15 mouse cellular contexts compared by ENCODE assay signal in genomic region chr2:152694708-152695107, GRCm38 (mm10). TPM values are rescaled to one million over a fixed set of nuclear protein-coding genes. Genes with fewer than 3 reads are reported as not detected.
A peak's percentile ranks its signal among the peaks of the same experiment; 100 is the strongest.
DNase-seq lines count a peak whose midpoint lies in the region; ATAC-seq and TF ChIP-seq lines count a peak whose summit lies in the region.
"Had no signal": no experiment of that assay in that cellular context is flagged by ENCODE, and none has a peak within 500 bp of the region (broad histone marks: within the 10 kb centered on the region; RNA-seq: fewer than 3 reads in every experiment).

No protein-coding gene starts in this region.

- no peak overlapping the region for H3K4me3 ChIP-seq in lung, embryonic 14.5 days (ENCODE audit: low read depth, low read length)
- H3K4me3 ChIP-seq: embryonic facial prominence, embryonic 13.5 days had no signal

- no peak for TF ChIP-seq CTCF in lung, embryonic 14.5 days (IDR thresholded peaks at IDR 0.05; ENCODE audit: low read depth)

- H3K9me3 ChIP-seq in lung, embryonic 14.5 days (ENCODE audit: low read depth, low read length): no peaks in the 10 kb centered on the region
- H3K9me3 ChIP-seq: embryonic facial prominence, embryonic 13.5 days had no signal

- H3K4me2 ChIP-seq in lung, embryonic 14.5 days: no peak overlapping the region
- H3K4me2 ChIP-seq: embryonic facial prominence, embryonic 13.5 days had no signal

- intact Hi-C loops in left cerebral cortex, postnatal 14 days (cut with DNase I): loop anchor here (5.0 kb wide), 1 partner anchor 48 kb away; no protein-coding TSS in a partner anchor

- H3K9ac ChIP-seq in lung, embryonic 14.5 days: no peak overlapping the region
- H3K9ac ChIP-seq: forebrain, postnatal 0 days; liver, embryonic 14.5 days had no signal

- 33% methylated on average over 7 of the region's 7 CpGs for WGBS in lung, embryonic 14.5 days

- peaks cover 68% of the 10 kb centered on the region for H3K36me3 ChIP-seq in lung, embryonic 14.5 days (ENCODE audit: insufficient read depth)

- peak; percentile 96 for DNase-seq in heart, adult 11 months
- DNase-seq in heart, postnatal 4 days: no peak
- DNase-seq in ovary, adult 18-20 months (ENCODE audit: low spot score): peak; percentile 94
- no peak for DNase-seq in ovary, postnatal 10 days (ENCODE audit: low spot score)
- DNase-seq in lung, embryonic 14.5 days: peak; percentile 94
- DNase-seq in testis, postnatal 14 days (ENCODE audit: low spot score): peak; percentile 84
- no peak for DNase-seq in left cerebral cortex, postnatal 14 days (ENCODE audit: low spot score in 2 of 2)
- DNase-seq: cerebellum, adult 9-11 months; forebrain, postnatal 0 days; spleen, adult 18-20 months had no signal

- ATAC-seq in lung, embryonic 14.5 days (ENCODE audit: insufficient read depth): peak; percentile 69
- ATAC-seq in erythroid progenitor cell, adult 5-6 weeks (replicated peaks; ENCODE audit: low FRiP score, poor library complexity, severe bottlenecking): no peak
- ATAC-seq: forebrain, postnatal 0 days; intestine, postnatal 0 days; midbrain, embryonic 16.5 days had no signal

- peaks cover 6% of the 10 kb centered on the region; the same call in 1 of the 2 replicates for H3K4me1 ChIP-seq in lung, embryonic 14.5 days (ENCODE audit: insufficient read depth)

- peak overlapping the region; percentile 80 for H3K27ac ChIP-seq in lung, embryonic 14.5 days (ENCODE audit: low read depth)
- H3K27ac ChIP-seq: liver, embryonic 14.5 days had no signal

- no peaks in the 10 kb centered on the region for H3K27me3 ChIP-seq in lung, embryonic 14.5 days (ENCODE audit: insufficient read depth, low read length)
- H3K27me3 ChIP-seq: embryonic facial prominence, embryonic 13.5 days had no signal

RNA-seq across cellular contexts. Expression of gene Mcts2, which starts 7.9 kb away (rescaled TPM):
- 10 to 100 TPM; 19.9 to 20.2 TPM for total RNA-seq in heart, postnatal 4 days (2021)
- 28.5 and 32.7 TPM in 2 replicates for polyA plus RNA-seq in lung, embryonic 14.5 days (2014; fragmentation: Nextera tagmentation; extraction: Ambion mirVana)
- 10 to 100 TPM; 17.9 to 20.4 TPM for total RNA-seq in left cerebral cortex, postnatal 14 days (2021)
- total RNA-seq in erythroid progenitor cell, adult 5-6 weeks (2015; ENCODE audit: low replicate concordance): not detected in 2 replicates
- total RNA-seq in erythroid progenitor cell, adult 5-6 weeks (2017; ENCODE audit: low replicate concordance): 1.7 TPM in 1 of 2 replicates, not detected in the other

RNA-seq across cellular contexts. Expression of gene H13, which starts 25.4 kb away (rescaled TPM):
- 10 to 100 TPM; 54.1 to 54.2 TPM for total RNA-seq in heart, postnatal 4 days (2021)
- 97.6 and 98.1 TPM in 2 replicates for polyA plus RNA-seq in lung, embryonic 14.5 days (2014; fragmentation: Nextera tagmentation; extraction: Ambion mirVana)
- total RNA-seq in left cerebral cortex, postnatal 14 days (2021): 10 to 100 TPM; 90.8 to 90.9 TPM
- 17.7 and 24.7 TPM in 2 replicates for total RNA-seq in erythroid progenitor cell, adult 5-6 weeks (2015; ENCODE audit: low replicate concordance)
- 11.6 and 13.2 TPM in 2 replicates for total RNA-seq in erythroid progenitor cell, adult 5-6 weeks (2017; ENCODE audit: low replicate concordance)

RNA-seq across cellular contexts. Expression of gene Id1, which starts 41.3 kb away (rescaled TPM):
- 10 to 100 TPM; 71.8 to 76.6 TPM for total RNA-seq in heart, postnatal 4 days (2021)
- 122 and 123 TPM in 2 replicates for polyA plus RNA-seq in lung, embryonic 14.5 days (2014; fragmentation: Nextera tagmentation; extraction: Ambion mirVana)
- total RNA-seq in left cerebral cortex, postnatal 14 days (2021): 10 to 100 TPM; 19.5 to 26.4 TPM
- 1.3 and 17.3 TPM in 2 replicates for total RNA-seq in erythroid progenitor cell, adult 5-6 weeks (2015; ENCODE audit: low replicate concordance)
- total RNA-seq in erythroid progenitor cell, adult 5-6 weeks (2017; ENCODE audit: low replicate concordance): 1.6 and 2.6 TPM in 2 replicates

RNA-seq across cellular contexts. Expression of gene Cox4i2, which starts 59.3 kb away (rescaled TPM):
- total RNA-seq in heart, postnatal 4 days (2021): 10 to 100 TPM; 13.7 to 15.1 TPM
- polyA plus RNA-seq in lung, embryonic 14.5 days (2014; fragmentation: Nextera tagmentation; extraction: Ambion mirVana): 51.4 and 59.6 TPM in 2 replicates
- 1 to 10 TPM; 2.3 to 2.8 TPM for total RNA-seq in left cerebral cortex, postnatal 14 days (2021)
- 1.8 TPM in 1 of 2 replicates, not detected in the other for total RNA-seq in erythroid progenitor cell, adult 5-6 weeks (2015; ENCODE audit: low replicate concordance)
- not detected in 2 replicates for total RNA-seq in erythroid progenitor cell, adult 5-6 weeks (2017; ENCODE audit: low replicate concordance)

Comparison
In these comparisons a context has a peak if more than half of its experiments do, and no peak if none do; other contexts are left out.
1. DNase-seq: peak in heart, adult 11 months (single experiment), ovary, adult 18-20 months (single experiment), lung, embryonic 14.5 days (single experiment) and testis, postnatal 14 days (single experiment); none in heart, postnatal 4 days (single experiment), ovary, postnatal 10 days (single experiment) and left cerebral cortex, postnatal 14 days (0 of 2).
2. RNA of gene Mcts2, which starts 7.9 kb away (total RNA-seq): 17.9 to 20.4 TPM in left cerebral cortex, postnatal 14 days and 19.9 to 20.2 TPM in heart, postnatal 4 days; 1.7 TPM in erythroid progenitor cell, adult 5-6 weeks; every median in the first group is over 4 times any median in the second.